Mouse (Mus musculus) neural tube, embryonic 11.5 days (tissue): ENCODE measurements around the gene Cbr2. TPM values are rescaled to one million over a fixed set of nuclear protein-coding genes. Genes with fewer than 3 reads are reported as not detected.
"Not testable (repeated sequence)": the region's sequence is repeated elsewhere in the genome, so short reads cannot be mapped to it uniquely, and the experiment has no call there.

Experiments used
- ATAC-seq: fragments of 200-750 bp; cut with Nextera tagmentation; 2 replicates; pipeline ENCODE4 v1.8.0; 2017; ENCODE audit warnings: moderate number of reproducible peaks, mild to moderate bottlenecking, moderate TSS enrichment, moderate library complexity; ENCODE audit not compliant: insufficient read depth, low FRiP score, low TSS enrichment
- DNase-seq: peaks from one replicate; pipeline ENCODE4 v3.0.0-alpha.2; 2015; ENCODE audit warnings: low spot score
- H3K27ac ChIP-seq: fragments of 300-500 bp; sonication (generic); 2 replicates; pipeline ENCODE4 v1.5.1; 2014; ENCODE audit warnings: low read depth, mild to moderate bottlenecking, low read length
- H3K27me3 ChIP-seq: fragments of 300-500 bp; sonication (generic); 2 replicates; pipeline ENCODE4 v1.6.1; 2014; ENCODE audit warnings: mild to moderate bottlenecking, low read length, mixed read lengths; ENCODE audit not compliant: control insufficient read depth, insufficient read depth
- H3K36me3 ChIP-seq: fragments of 300-500 bp; sonication (generic); 2 replicates; pipeline ENCODE4 v1.6.1; 2014; ENCODE audit warnings: mild to moderate bottlenecking, low read length, moderate library complexity, mixed read lengths; ENCODE audit not compliant: control insufficient read depth, insufficient read depth
- H3K4me1 ChIP-seq: fragments of 300-500 bp; sonication (generic); 2 replicates; pipeline ENCODE4 v1.6.1; 2014; ENCODE audit warnings: low read length, mixed read lengths; ENCODE audit not compliant: control insufficient read depth, insufficient read depth
- H3K4me2 ChIP-seq: fragments of 300-500 bp; sonication (generic); 2 replicates; pipeline ENCODE4 v1.6.1; 2014; ENCODE audit warnings: low read depth, mild to moderate bottlenecking, moderate library complexity
- H3K4me3 ChIP-seq: fragments of 300-500 bp; sonication (generic); 2 replicates; pipeline ENCODE4 v1.5.1; 2014; ENCODE audit warnings: low read depth, low read length
- H3K9ac ChIP-seq: fragments of 300-500 bp; sonication (generic); 2 replicates; pipeline ENCODE4 v1.6.1; 2014; ENCODE audit warnings: mild to moderate bottlenecking, low read length
- H3K9me3 ChIP-seq: fragments of 300-500 bp; sonication (generic); 2 replicates; pipeline ENCODE4 v1.6.1; 2016; ENCODE audit warnings: low read length; ENCODE audit not compliant: control insufficient read depth
- WGBS: fragments of 180-500 bp; shearing (Covaris S2); extraction: QIAGEN DNeasy Blood & Tissue Kit; methylation state at CpG from one replicate; pipeline ENCODE4 v1.1.7; 2014; 5-methylcytosine and 5-hydroxymethylcytosine counted together
- polyA plus RNA-seq: library from polyadenylated mRNA; unstranded; fragments of >200 nt; fragmentation: Nextera tagmentation; extraction: Ambion mirVana; gene quantifications from 2 replicates; pipeline ENCODE4 v1.2.1, GENCODE M21; 2014

Cbr2 gene
- polyA plus RNA-seq, 1 experiment from 2014 or later, result 2.0 TPM

DNA sequence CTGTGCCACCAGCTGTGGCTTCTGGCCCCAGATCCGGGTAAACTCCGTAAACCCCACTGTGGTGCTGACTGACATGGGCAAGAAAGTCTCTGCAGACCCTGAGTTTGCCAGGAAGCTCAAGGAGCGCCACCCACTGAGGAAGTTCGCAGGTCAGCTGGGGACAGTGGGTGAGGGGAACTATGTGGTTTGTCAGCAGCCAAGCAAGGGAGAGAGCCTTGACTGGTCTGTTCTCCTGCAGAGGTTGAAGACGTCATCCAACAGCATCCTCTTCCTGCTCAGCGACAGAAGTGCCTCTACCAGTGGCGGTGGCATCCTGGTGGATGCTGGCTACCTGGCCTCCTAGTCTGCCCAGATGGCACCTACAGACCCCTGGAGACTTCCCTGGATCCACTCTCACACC lies 35.1 kb upstream of the Cbr2 start:
- ATAC-seq, H3K4me1 ChIP-seq: not testable (repeated sequence)

DNA sequence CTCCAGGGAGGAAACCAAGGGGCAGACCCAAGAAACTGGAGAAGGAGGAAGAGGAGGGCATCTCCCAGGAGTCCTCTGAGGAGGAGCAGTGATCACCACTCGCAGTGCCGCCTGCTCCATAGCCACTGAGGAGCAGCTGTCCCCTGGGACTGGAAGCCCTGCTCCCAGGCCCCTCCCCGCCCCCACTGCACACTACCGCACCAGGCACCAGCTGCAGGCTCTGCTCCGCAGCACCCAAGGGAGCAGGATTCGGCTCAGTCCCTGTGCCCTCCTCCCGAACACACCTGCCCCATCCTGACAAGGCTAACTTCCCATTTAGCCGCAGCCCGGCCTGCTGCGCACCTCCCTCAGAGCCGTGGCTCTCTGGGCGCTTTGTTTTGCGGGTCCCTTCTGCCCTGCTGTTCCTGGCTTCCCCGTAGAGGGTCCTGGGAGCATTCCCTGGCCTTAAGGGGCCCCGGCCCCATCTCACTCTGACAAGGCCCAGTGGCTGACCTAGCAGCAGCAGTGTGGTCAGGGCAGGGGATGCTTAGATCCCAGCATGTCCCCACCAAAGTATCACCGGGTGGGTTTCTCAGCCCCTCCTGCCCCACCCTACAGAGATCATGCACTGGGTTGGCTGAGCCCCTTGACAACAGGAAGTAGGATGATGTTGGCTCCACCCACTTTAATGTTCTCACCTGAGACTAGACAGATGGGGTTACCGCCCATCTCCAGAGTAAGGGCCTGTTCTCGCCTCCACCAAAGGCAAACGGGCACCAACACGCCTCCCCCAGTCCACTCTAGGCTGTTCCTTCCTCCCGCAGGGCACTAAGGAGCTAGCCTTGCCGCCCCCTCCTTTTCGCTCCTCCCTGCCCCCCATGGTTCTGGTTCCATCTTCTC lies 31.4 kb upstream of the Cbr2 start:
- not testable (repeated sequence) for ATAC-seq, H3K4me3 ChIP-seq, H3K36me3 ChIP-seq, H3K27ac ChIP-seq, H3K9me3 ChIP-seq, H3K4me1 ChIP-seq, DNase-seq, H3K27me3 ChIP-seq, H3K9ac ChIP-seq, H3K4me2 ChIP-seq
- 9% methylated on average over 6 of the region's 23 CpGs for WGBS

More for the DNA sequence above, 35.1 kb upstream of the Cbr2 start:
- not testable (repeated sequence) for H3K9me3 ChIP-seq, H3K27ac ChIP-seq, H3K4me3 ChIP-seq, H3K27me3 ChIP-seq, DNase-seq, H3K36me3 ChIP-seq, H3K4me2 ChIP-seq, H3K9ac ChIP-seq
- WGBS, result 87% methylated on average over 3 of the region's 7 CpGs

GRCm38 (mm10) chr11:120762672-120763041 lies 30.7 kb upstream of the Cbr2 start, which contains the start of gene Hmga1b:
Gene Hmga1b, plus strand, starts transcription at chr11:120762794.
- not testable (repeated sequence) for H3K9ac ChIP-seq, H3K4me3 ChIP-seq, H3K36me3 ChIP-seq, H3K4me2 ChIP-seq, ATAC-seq, H3K4me1 ChIP-seq, H3K9me3 ChIP-seq, H3K27ac ChIP-seq, DNase-seq, H3K27me3 ChIP-seq
- 31% methylated on average over 11 of the region's 14 CpGs for WGBS

DNA sequence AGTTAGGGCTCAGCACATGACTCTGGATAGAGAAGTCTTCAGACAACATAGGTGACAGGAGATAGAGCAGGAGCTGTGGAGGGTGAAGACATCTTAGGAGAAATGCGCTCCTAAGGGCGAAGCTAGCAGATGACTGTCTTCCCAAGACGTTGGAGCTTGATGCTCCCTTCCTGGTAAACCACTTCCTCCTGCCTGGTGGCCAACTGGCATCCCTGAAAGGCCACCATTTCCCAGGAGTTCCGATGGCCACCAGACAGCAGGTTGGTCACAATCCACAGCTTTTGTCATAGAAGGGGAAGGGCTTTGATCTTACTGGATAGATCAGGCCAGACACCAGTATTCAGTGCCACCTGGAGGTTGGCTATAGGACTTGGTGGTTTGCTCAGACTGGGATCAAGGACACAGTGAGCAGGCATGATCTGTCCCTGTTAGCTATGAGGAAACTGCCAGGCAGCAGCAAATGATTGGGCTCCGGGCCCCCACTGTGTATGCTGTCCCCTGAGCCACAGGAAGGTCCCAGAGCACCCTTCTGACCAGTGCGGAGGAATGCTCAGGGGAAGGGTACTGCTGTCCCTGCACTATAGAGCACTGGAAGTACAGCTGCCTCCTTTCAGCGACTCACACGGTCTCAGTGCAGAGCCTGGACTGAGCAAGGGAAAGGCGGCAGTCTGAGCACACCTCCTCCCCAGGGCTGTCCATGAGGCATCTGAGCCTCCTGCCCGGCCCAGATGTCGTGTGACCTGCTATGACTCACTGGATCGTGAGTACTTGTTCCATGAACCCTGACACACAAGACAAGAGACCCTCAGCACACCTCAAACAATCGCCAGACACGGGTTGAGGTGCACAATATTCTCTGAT lies 30.1 kb upstream of the Cbr2 start:
- H3K36me3 ChIP-seq, result no peaks in the 10 kb centered on the region
- no peak overlapping the region for H3K27ac ChIP-seq
- DNase-seq (no peak), ATAC-seq (no peak)
- no peak overlapping the region for H3K4me2 ChIP-seq
- H3K9ac ChIP-seq, result no peak overlapping the region
- H3K27me3 ChIP-seq, result peaks cover 6% of the 10 kb centered on the region; the same call in 1 of the 2 replicates
- no peaks in the 10 kb centered on the region for H3K4me1 ChIP-seq
- no peaks in the 10 kb centered on the region for H3K9me3 ChIP-seq
- H3K4me3 ChIP-seq, result no peak overlapping the region
- 71% methylated on average over 14 of the region's 14 CpGs for WGBS

- H3K27me3 ChIP-seq, result peaks cover 6% of the 10 kb centered on the region; the same call in 1 of the 2 replicates
- H3K4me2 ChIP-seq, result no peak overlapping the region
- 87% methylated on average over 9 of the region's 9 CpGs for WGBS
These were observed 28.3 kb upstream of the Cbr2 start for GRCm38 (mm10) chr11:120760236-120760635.

DNA sequence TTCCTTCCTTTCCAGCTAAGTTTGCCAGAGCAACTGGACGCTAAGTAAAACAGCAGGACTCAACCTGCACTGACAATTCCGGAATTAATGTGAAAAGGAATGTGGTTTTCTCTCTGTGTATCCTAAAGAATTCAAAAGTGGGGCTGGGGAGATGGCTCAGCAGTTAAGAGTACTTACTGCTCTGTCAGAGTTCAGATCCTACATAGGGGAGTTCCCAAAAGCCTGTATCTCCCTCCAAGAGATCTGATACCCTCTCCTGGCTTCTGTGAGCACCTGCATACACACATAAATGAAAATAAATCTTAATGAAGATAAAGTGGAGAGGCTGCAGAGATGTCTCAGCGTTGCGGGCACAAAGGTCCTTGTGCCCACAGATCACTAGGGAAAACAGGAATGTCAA lies 19.7 kb upstream of the Cbr2 start:
- Histone ChIP-seq H3K27me3 (no peaks in the 10 kb centered on the region), H3K9ac (no peak overlapping the region), H3K4me1 (no peaks in the 10 kb centered on the region), H3K27ac (no peak overlapping the region), H3K36me3 (no peaks in the 10 kb centered on the region), H3K9me3 (no peaks in the 10 kb centered on the region), H3K4me2 (no peak overlapping the region), H3K4me3 (no peak overlapping the region)
- 72% methylated on average over 4 of the region's 4 CpGs for WGBS
- DNase-seq (no peak), ATAC-seq (no peak)

More at GRCm38 (mm10) chr11:120760236-120760635, 28.3 kb upstream of the Cbr2 start:
- Histone ChIP-seq H3K27ac (no peak overlapping the region), H3K9ac (no peak overlapping the region), H3K4me3 (no peak overlapping the region), H3K4me1 (no peaks in the 10 kb centered on the region), H3K9me3 (no peaks in the 10 kb centered on the region), H3K36me3 (no peaks in the 10 kb centered on the region)
- no peak for ATAC-seq
- DNase-seq, result no peak

GRCm38 (mm10) chr11:120749430-120749829 lies 17.5 kb upstream of the Cbr2 start:
- Histone ChIP-seq H3K36me3 (no peaks in the 10 kb centered on the region), H3K27ac (no peak overlapping the region), H3K9me3 (no peaks in the 10 kb centered on the region), H3K9ac (no peak overlapping the region), H3K4me1 (no peaks in the 10 kb centered on the region), H3K27me3 (no peaks in the 10 kb centered on the region), H3K4me3 (no peak overlapping the region), H3K4me2 (no peak overlapping the region)
- DNase-seq (no peak), ATAC-seq (no peak)
- 67% methylated on average over 8 of the region's 8 CpGs for WGBS

- Histone ChIP-seq H3K4me1 (no peaks in the 10 kb centered on the region), H3K9ac (no peak overlapping the region), H3K27ac (no peak overlapping the region), H3K4me3 (no peak overlapping the region), H3K9me3 (no peaks in the 10 kb centered on the region), H3K36me3 (no peaks in the 10 kb centered on the region), H3K27me3 (no peaks in the 10 kb centered on the region), H3K4me2 (no peak overlapping the region)
- 83% methylated on average over 4 of the region's 4 CpGs for WGBS
- no peak for DNase-seq
- ATAC-seq, result no peak
These were observed 16.1 kb upstream of the Cbr2 start for GRCm38 (mm10) chr11:120747974-120748373.
